11 mouse cellular contexts compared by ENCODE assay signal in the genomic region with DNA sequence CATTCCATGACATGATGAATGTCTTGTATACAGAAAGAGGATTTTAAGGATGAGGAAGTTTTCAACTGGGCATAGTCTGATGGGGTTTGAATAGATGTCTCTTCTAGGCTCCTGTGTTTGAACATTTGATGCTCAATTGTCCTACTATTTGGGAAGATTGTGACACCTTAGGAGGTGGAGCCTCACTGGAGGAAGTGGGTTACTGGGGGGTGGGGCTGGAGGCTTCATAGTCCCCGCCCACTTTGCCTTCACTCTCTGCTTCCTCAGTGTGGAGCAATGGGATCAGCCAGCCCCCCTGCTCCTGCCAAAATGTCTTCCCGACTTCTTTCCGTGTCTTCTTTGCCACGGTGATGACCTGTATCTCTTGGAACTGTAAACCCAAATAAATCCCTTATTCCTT.
"Had no signal": no experiment of that assay in that cellular context is flagged by ENCODE, and none has a peak within 500 bp of the region (broad histone marks: within the 10 kb centered on the region; RNA-seq: fewer than 3 reads in every experiment).

No protein-coding gene starts in this region.

- ATAC-seq: midbrain, embryonic 15.5 days had no signal

- DNase-seq: kidney, adult 18-20 months; kidney, adult 9 months; kidney, postnatal 14 days; kidney, postnatal 4 days; layer of hippocampus, adult 9-11 months; liver, embryonic 13.5 days; lung, adult 2 months; thymus, adult 2 months; thymus, postnatal 14 days; thymus, postnatal 4 days had no signal
